Mouse (Mus musculus) spleen, postnatal 4 days (tissue): ENCODE results near the gene Tbl1xr1.

ENCODE experiments used
- DNase-seq, 2 experiments: peaks; one replicate each; pipeline ENCODE4 v3.0.0; 2022; ENCODE audit warnings: low spot score in 2 of 2

Tbl1xr1 gene

DNA sequence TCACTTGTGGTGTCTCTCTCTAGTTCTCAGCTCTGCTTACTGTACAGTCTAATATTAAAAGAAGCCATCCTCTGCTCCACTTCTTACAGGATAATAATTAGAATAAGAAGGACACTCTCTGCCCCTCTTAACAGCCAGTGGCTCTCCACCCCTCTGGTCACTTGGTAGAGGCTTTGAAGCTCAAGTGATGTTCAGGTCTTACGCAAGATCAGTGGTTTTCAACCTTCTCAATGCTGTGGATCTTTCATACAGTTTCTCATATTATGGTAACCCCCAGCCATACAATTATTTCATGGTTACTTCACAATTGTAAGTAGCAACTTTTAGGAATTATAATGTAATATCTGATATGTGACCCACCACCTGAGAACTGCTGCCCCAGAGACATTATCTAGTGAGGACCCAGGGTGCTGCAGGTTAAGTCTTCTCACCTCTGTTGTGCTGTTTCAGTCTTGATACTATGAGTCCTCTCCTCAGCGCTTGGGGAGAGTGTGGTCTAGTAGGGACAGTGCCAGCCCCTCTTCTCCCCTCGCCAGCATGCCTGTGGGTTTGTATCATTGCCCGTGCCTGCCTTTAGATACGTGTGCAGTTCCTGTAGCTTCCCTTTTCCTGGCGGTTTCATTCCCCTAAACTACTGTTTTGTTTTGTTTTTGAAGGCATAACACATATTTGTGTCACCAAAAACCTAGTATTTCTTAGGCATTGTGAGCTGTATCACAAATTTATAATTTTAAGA lies 65.7 kb downstream of the Tbl1xr1 start:
- no peak for DNase-seq

GRCm38 (mm10) chr3:22142846-22143641 lies 66.6 kb downstream of the Tbl1xr1 start:
- peak; percentile 34 to 68 for DNase-seq

DNA sequence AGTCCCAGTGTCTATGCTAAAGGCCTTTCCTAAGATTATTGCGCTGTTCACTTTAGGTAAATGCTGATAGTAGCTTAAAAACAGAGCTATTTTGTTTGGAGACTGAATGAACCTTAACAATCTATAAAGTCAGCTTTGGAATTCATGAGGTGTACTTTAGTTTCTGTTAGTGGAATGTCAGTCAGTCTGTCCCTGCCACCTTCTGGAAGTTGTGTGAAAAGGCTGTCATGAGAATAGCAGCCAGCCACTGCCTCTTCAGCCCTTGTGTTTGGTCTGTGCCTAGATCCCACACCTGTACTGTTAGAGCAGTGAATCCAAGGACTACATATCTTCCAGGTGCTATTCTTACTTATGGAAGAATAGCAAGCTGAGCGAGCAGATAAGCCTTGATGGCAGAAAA lies 67.8 kb downstream of the Tbl1xr1 start:
- DNase-seq, result no peak

DNA sequence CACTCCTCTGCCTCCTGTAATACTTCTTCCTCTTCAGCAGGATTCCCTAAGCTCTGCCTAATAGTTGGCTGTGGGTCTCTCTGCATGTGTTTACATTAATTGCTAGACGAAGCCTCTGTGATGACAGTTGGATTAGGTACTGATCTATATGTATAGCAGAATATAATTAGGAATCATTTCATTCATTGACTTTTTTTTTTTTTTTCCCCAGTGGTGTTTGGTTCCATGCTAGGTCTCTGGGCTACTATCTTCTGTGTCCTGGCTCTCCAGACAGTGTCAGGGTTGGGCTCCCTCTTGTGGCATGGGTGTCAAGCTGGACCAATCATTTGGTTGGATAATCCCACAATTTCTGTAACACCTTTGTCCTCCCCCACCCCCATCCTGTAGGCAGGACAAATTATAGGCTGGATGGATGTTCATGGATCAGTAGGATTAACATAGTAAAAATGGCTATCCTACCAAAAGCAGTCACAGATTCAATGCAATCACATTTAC lies 71.0 kb downstream of the Tbl1xr1 start:
- DNase-seq, result no peak

DNA sequence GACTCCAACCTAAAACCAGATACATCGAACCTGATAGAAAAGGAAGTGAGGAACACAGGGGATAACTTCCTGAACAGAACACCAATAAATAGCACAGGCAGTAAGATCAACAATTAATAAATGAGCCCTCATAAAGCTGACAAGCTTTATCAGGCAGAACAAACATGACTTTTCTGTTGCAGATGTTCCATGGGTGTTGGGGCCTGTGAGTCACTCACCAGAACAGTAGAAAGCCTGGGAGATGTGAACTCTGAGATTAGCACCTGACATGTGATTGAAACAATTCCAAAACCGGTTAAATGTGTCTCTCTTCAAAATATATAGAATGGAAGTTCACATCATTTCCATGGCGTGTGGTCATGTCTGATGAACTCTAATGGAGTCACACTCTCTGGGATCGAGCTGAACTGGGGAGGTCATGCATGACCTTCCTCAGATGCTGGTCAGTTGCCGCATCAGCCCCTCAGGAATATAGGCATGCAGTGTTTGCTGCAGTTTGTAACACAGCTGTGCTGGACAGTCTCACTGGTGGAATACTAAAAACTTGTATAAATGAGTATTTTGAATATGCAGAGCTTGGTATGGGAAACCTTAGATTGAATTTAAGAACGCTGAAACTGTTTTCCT lies 72.0 kb downstream of the Tbl1xr1 start:
- DNase-seq, result no peak

- DNase-seq, result no peak
Measured at GRCm38 (mm10) chr3:22150872-22151530, 74.5 kb downstream of the Tbl1xr1 start.

- no peak for DNase-seq
Measured at GRCm38 (mm10) chr3:22152773-22153172, 76.3 kb downstream of the Tbl1xr1 start.

- DNase-seq, result no peak
Measured at GRCm38 (mm10) chr3:22154522-22154921, 78.1 kb downstream of the Tbl1xr1 start.

- DNase-seq, result no peak
Measured at GRCm38 (mm10) chr3:22156397-22156796, 79.9 kb downstream of the Tbl1xr1 start.

DNA sequence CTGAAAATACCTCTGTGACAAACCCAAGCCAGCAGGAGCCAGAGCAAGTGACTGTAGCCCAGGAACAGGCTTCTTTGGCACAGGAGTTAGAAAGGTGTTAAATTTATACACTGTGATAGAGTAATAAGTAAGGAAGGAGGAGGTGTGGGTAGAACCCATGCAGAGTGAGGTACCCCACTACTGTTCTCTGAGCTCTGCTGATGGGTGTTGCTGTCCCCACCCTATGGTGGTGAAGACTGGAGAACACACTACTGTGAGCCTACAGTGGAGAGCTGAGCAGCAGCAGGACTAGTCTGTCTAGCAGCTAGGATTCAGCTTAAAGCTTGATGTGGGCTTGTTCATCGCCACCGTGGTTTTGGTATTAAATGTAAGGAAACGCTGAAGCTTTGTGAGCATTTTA lies 86.5 kb downstream of the Tbl1xr1 start:
- DNase-seq, result no peak

GRCm38 (mm10) chr3:22167856-22168255 lies 91.4 kb downstream of the Tbl1xr1 start:
- DNase-seq, result no peak

DNA sequence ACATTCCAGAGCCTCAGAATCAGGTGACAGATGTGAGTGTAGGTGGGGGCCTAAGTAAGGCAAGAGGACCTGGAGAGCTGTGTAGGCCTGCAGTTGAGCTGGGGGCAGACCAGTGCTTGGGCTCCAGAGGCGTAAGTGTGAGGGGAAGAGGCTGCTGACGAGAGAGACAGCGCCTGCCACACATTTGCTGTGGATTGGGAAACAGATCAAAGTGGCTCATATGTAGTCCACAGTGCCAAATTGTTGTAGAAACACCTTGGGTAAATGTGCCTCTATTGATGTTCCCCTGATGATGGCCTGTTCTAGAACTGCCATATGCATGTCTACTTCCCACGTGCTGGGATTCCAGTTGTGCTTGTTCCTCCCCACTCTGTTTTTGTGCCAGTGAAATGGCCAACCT lies 92.0 kb downstream of the Tbl1xr1 start:
- no peak for DNase-seq

- no peak for DNase-seq
Measured at GRCm38 (mm10) chr3:22171526-22171925, 95.1 kb downstream of the Tbl1xr1 start.

GRCm38 (mm10) chr3:22172410-22172809 lies 96.0 kb downstream of the Tbl1xr1 start:
- no peak for DNase-seq

DNA sequence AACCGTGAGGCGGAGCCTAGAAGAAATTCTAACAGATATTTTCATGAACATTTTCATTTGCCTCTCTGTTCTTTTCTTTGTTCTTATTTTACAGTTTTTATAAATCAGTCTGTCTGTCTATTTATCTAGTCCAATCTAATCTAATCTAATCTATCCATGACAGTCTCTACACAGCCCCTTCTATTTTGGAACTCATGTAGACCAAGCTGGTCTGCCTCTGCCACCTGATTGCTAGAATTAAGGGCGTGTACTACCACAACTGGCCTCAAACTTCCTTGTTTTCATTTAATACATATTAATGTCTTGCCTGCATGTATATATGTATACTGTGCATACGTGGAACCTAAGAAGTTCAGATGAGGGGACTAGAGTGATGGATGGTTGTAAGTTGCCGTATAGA lies 96.7 kb downstream of the Tbl1xr1 start:
- DNase-seq, result no peak

- no peak for DNase-seq
Measured at GRCm38 (mm10) chr3:22174232-22174631, 97.8 kb downstream of the Tbl1xr1 start.

GRCm38 (mm10) chr3:22180076-22180475 lies 103.6 kb downstream of the Tbl1xr1 start:
- no peak for DNase-seq

GRCm38 (mm10) chr3:22181026-22181425 lies 104.6 kb downstream of the Tbl1xr1 start:
- DNase-seq, result no peak

DNA sequence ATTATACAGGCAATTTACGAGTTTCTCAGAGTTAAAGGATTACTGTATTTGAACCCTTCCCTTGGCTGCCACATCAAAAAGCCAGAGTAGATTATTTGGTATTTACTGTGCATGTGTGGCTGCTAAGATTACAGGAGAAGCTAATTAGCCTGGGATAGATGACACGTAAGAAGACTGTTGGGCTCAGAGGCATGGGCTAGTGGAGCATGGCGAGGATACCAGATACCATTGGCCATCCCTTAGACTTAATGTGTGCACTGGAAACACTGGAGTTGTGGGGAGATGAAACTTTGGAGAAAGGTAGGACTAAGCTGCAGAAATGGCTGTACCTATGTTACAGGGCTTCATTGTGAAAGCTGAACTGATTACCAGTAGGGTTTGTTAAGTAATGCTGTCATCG lies 108.8 kb downstream of the Tbl1xr1 start:
- no peak for DNase-seq

- DNase-seq, result no peak
Measured at GRCm38 (mm10) chr3:22190498-22190897, 114.0 kb downstream of the Tbl1xr1 start.

DNA sequence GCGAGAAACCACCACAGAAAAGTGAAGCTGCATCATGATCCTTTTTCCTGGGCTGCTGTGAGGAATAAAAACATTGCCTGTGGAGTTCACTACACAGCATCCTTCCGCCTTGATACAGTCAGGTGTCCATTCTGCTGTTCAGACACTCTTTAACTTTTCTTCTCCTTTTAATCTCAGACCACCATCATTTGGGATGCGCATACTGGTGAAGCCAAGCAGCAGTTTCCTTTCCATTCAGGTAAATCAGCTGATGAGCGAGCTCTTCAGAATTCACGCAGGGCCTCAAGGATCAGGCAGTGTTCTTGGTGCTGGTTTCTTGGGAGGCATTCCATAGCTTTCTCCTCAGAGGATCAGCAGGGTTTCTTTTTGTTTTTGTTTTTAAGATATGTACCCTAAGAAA lies 116.5 kb downstream of the Tbl1xr1 start:
- no peak for DNase-seq
